15 mouse cellular contexts compared by ENCODE assay signal in the genomic region with DNA sequence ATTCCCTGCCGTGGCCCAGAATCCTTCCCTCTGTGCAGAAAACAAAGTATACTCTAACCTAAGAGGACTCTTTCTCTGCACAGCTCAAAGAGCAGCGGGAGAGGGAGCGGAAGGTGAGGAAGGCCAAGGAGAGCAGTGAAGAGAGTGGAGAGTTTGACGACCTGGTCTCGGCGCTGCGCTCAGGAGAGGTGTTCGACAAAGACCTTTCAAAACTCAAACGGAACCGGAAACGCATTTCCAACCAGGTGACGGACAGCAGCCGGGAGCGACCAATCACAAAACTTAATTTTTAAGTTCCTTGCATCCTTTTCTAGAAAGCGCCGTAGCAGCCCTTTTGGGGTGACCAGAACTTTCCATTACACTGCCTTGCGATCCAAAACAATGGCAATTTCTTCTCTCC.
"Had no signal": no experiment of that assay in that cellular context is flagged by ENCODE, and none has a peak within 500 bp of the region (broad histone marks: within the 10 kb centered on the region; RNA-seq: fewer than 3 reads in every experiment).

No protein-coding gene starts in this region.

- H3K27ac ChIP-seq: neural tube, embryonic 13.5 days; neural tube, embryonic 15.5 days; stomach, embryonic 15.5 days; stomach, postnatal 0 days had no signal

- H3K9ac ChIP-seq: neural tube, embryonic 13.5 days; neural tube, embryonic 15.5 days; stomach, embryonic 15.5 days had no signal

- H3K27me3 ChIP-seq: neural tube, embryonic 13.5 days; neural tube, embryonic 15.5 days; stomach, embryonic 15.5 days had no signal

- DNase-seq: retina, postnatal 1 day; right cerebral cortex, adult 18-20 months; right cerebral cortex, postnatal 14 days; right cerebral cortex, postnatal 4 days; spleen, adult 18-20 months; thymus, adult 18-20 months; thymus, adult 2 months; thymus, postnatal 14 days; thymus, postnatal 25 days; thymus, postnatal 36 days; thymus, postnatal 4 days had no signal

- H3K9me3 ChIP-seq: neural tube, embryonic 13.5 days; neural tube, embryonic 15.5 days; stomach, embryonic 15.5 days had no signal

- H3K4me1 ChIP-seq: neural tube, embryonic 13.5 days; neural tube, embryonic 15.5 days; stomach, embryonic 15.5 days had no signal

- H3K4me3 ChIP-seq: neural tube, embryonic 13.5 days; neural tube, embryonic 15.5 days; stomach, embryonic 15.5 days had no signal
